Mouse (Mus musculus) cerebellum, adult 2 months (tissue): ENCODE data around the gene Tcl1b4. TPM values are rescaled to one million over a fixed set of nuclear protein-coding genes. Genes with fewer than 3 reads are reported as not detected.
"Not testable (repeated sequence)": the region's sequence is repeated elsewhere in the genome, so short reads cannot be mapped to it uniquely, and the experiment has no call there.

ENCODE experiments used
- DNase-seq, 2 experiments: peaks; one replicate each; pipeline ENCODE4 v3.0.0; 2021
- H3K27ac ChIP-seq: fragments of 200-500 bp; 2 replicates; pipeline ENCODE4 v1.5.1; 2012; ENCODE audit warnings: low read length, control low read depth, inconsistent platforms; ENCODE audit not compliant: insufficient read depth
- H3K27me3 ChIP-seq: fragments of 200-500 bp; 2 replicates; pipeline ENCODE4 v1.6.1; 2012; ENCODE audit warnings: inconsistent platforms, mild to moderate bottlenecking, low read length, moderate library complexity; ENCODE audit not compliant: control insufficient read depth, insufficient read depth
- H3K4me1 ChIP-seq: fragments of 200-500 bp; 2 replicates; pipeline ENCODE4 v1.6.1; 2011; ENCODE audit warnings: low read length; ENCODE audit not compliant: control insufficient read depth, insufficient read depth
- H3K4me3 ChIP-seq: fragments of 200-500 bp; replicated peaks from 2 replicates; pipeline ENCODE3; 2011; ENCODE audit warnings: mild to moderate bottlenecking, low read depth, low read length, control low read depth; ENCODE audit not compliant: insufficient read depth
- CTCF ChIP-seq: fragments of 200-500 bp; IDR thresholded peaks from 2 replicates; pipeline ENCODE4 v1.5.1; 2011; ENCODE audit warnings: low read depth, mild to moderate bottlenecking, control low read depth, low read length, moderate library complexity, borderline replicate concordance; ENCODE audit not compliant: insufficient read depth
- POLR2A ChIP-seq: fragments of 200-500 bp; IDR thresholded peaks from 2 replicates; pipeline ENCODE4 v1.6.1; 2011; ENCODE audit warnings: low read length, control low read depth, borderline replicate concordance; ENCODE audit not compliant: insufficient read depth
- WGBS: fragments of 180-500 bp; shearing (Covaris S2); methylation state at CpG from one replicate; pipeline ENCODE4 v1.1.7; 2018; 5-methylcytosine and 5-hydroxymethylcytosine counted together
- polyA plus RNA-seq: library from polyadenylated mRNA; depleted of rRNA; stranded (reverse); fragments of >200 nt; gene quantifications from 2 replicates; pipeline ENCODE4 v1.2.3, GENCODE M21; 2012; rRNA removed

Gene Tcl1b4
- polyA plus RNA-seq, result not detected in 2 replicates

DNA sequence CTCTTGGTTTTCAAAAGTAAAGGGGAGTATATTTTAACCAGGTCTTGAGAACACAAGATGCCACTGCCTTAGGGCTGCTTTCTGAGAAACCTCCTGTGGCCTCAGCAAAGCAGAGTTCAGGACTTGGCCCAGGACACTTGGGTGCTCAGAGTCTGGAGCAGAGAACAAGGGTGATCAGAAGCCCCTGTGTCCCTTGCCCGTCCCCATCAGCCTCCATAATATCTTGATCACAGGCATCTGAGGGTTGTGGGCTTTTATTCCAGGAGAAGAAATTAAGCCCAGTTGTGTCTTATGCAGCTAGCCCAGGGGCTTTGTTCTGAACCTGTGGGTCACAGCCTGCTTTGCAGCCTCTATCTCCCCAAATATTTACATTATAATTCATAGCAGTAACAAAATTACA, at the start of gene Tcl1b4:
TSS of gene Tcl1b4 (plus strand) at position 301 of the 400 bp plus-strand sequence.
- 90% methylated on average over 1 of the region's 1 CpGs for WGBS
- not testable (repeated sequence) for H3K4me3 ChIP-seq, H3K27me3 ChIP-seq, H3K27ac ChIP-seq, DNase-seq, H3K4me1 ChIP-seq

DNA sequence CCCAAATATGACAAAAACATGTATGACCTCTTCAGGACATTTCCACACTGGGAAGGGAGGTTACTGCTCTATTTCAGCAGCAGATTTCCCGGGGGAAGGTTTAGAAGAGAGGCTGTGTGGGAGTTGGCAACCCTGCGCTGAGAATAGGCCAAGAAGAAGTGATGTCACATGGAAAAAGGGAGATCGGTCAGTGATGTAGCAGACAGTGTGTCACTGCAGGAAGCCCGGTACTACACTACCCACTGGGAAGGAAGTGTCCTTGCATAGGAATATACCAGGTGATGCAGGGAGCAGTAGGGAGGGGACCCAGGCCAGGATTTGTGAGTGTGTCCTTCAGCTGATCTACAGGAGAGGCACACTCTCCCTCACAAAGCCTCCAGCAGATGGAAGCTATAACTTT, 46.5 kb upstream of the Tcl1b4 start:
- DNase-seq, H3K4me3 ChIP-seq: not testable (repeated sequence)
- 19% methylated on average over 4 of the region's 4 CpGs for WGBS

DNA sequence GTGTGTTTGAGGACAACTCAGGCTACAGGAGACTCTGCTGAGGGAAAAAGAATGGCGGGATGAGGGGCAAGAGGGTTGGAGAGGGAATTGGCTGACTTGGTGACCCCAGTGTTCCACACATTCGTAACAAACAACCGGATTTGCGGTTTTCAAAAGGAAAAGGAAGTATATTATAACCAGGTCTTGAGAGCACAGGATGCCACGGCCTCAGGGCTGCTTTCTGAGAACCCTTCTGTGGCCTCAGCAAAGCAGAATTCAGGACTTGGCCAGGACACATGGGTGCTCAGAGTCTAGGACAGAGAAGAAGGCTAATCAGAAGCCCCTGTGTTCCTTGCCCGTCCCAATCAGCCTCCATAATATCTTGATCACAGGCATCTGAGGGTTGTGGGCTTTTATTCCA, 42.9 kb upstream of the Tcl1b4 start:
- 91% methylated on average over 6 of the region's 6 CpGs for WGBS
- Histone ChIP-seq H3K27ac (no peak overlapping the region), H3K4me3 (no peak overlapping the region), H3K4me1 (no peaks in the 10 kb centered on the region), H3K27me3 (no peaks in the 10 kb centered on the region)
- TF ChIP-seq POLR2A, result no peak
- no peak for TF ChIP-seq CTCF
- no peak for DNase-seq

More for the DNA sequence above, 46.5 kb upstream of the Tcl1b4 start:
- not testable (repeated sequence) for H3K27me3 ChIP-seq, H3K4me1 ChIP-seq, H3K27ac ChIP-seq

DNA sequence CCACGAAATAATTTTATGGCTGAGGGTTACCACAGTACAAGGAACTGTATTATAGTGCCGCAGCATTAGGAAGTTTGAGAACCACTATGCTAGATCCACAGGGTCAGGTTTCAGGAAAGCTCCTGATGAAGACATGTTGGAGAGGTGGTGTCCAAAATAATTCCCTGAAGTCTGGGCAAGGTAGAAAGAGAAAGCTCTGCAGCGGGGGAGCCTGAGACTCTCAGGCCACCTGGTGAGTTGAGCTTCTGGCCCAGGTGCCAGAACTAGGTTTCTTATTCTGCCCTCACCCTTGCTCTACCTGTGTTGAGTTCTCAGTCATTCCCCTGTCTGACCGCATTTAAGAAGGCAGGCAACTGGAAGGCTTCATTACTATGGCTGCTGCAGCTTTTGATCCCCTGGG, 42.4 kb upstream of the Tcl1b4 start, which contains the start of gene Tcl1b1:
TSS of gene Tcl1b1 (plus strand) at position 301 of the 400 bp plus-strand sequence.
- TF ChIP-seq POLR2A (no peak), CTCF (no peak)
- Histone ChIP-seq H3K27ac (no peak within 1 kb of the TSS), H3K4me3 (no peak within 1 kb of the TSS), H3K27me3 (no peaks in the 10 kb centered on the region), H3K4me1 (no peaks in the 10 kb centered on the region)
- no peak for DNase-seq
- WGBS, result 86% methylated on average over 4 of the region's 4 CpGs

DNA sequence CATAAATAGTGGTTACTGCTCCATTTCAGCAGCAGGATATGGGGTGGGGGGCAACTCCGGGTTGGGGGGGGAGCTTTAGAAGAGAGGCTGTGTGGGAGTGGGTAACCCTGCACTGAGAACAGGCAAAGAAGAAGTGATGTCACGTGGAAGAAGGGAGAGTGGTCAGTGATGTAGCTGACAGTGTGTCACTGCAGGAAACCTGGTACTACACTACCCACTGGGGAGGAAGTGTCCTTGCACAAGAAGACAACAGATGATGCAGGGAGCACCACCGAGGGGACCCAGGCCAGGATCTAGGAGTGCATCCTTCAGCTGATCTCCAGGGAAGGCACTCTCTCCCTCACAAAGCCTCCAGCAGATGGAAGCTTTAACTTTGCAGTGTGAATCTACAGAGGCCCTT, 35.0 kb upstream of the Tcl1b4 start:
- WGBS, result 59% methylated on average over 3 of the region's 3 CpGs
- Histone ChIP-seq H3K27ac (no peak overlapping the region), H3K27me3 (no peaks in the 10 kb centered on the region), H3K4me3 (no peak overlapping the region), H3K4me1 (no peaks in the 10 kb centered on the region)
- no peak for TF ChIP-seq CTCF
- no peak for TF ChIP-seq POLR2A
- DNase-seq, result no peak

DNA sequence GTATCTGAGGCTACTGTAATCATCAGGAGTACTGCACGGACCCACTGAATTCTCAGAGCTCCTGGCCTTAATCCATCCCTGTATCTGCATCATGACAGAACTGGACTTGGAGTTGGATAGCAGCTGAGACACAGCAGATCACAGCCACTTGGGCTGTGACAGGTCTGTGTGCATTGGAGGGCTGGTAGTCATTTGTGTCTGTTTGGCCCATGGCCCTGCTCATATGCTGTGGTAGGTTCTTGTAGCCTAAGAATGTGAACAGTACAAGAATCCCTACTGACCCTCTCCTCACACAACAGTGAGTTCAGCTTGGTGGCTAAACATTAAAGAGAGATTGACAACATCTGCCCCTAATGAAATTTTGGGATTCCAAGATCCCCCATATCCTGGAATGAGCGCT, 28.4 kb upstream of the Tcl1b4 start:
- H3K27ac ChIP-seq, result no peak overlapping the region
- DNase-seq, result no peak
- TF ChIP-seq POLR2A (no peak), CTCF (no peak)
- H3K4me1 ChIP-seq, result no peaks in the 10 kb centered on the region
- H3K27me3 ChIP-seq, result no peaks in the 10 kb centered on the region
- no peak overlapping the region for H3K4me3 ChIP-seq
- 87% methylated on average over 2 of the region's 2 CpGs for WGBS

DNA sequence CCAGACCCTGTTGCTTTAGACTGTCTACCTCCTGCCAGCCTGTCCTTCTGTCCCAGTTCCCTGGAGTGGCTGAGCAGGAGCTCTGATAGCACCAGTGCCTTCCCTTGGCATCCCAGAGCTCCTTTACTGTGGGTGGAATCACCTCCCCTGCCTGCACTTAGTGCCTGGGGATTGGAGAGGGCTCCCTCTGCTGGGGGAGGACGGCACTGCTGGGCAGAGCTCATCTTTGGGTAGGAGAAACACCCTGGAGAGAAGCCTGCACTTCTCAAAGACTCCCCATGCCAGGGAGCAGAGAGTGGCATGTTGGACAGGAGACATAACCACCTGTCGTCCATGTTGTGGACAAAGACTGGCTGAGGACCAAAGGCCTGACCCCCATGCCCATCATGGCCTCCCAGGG, 27.4 kb upstream of the Tcl1b4 start:
- H3K27ac ChIP-seq, H3K27me3 ChIP-seq, H3K4me3 ChIP-seq, H3K4me1 ChIP-seq: not testable (repeated sequence)
- WGBS, result 19% methylated on average over 2 of the region's 2 CpGs
- DNase-seq, result peak; percentile 8 to 27

DNA sequence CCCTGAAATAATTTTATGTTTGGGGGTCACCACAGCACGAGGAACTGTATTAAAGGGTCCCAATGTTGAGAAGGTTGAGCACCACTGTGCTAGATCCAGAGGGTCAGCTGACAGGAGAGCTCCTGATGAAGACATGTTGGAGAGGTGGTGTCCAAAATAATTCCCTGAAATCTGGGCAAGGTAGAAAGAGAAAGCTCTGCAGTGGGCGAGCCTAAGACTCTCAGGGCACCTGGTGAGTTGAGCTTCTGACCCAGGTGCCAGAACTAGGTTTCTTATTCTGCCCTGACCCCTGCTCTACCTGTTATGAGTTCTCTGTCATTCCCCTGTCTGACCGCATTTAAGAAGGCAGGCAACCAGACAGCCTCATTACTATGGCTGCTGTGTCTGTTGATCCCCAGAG, 25.7 kb upstream of the Tcl1b4 start, which contains the start of gene Tcl1b5:
TSS of gene Tcl1b5 (plus strand) at position 301 of the 400 bp plus-strand sequence.
- H3K4me3 ChIP-seq, H3K27me3 ChIP-seq, DNase-seq, H3K4me1 ChIP-seq, H3K27ac ChIP-seq: not testable (repeated sequence)
- WGBS, result 67% methylated on average over 3 of the region's 3 CpGs

DNA sequence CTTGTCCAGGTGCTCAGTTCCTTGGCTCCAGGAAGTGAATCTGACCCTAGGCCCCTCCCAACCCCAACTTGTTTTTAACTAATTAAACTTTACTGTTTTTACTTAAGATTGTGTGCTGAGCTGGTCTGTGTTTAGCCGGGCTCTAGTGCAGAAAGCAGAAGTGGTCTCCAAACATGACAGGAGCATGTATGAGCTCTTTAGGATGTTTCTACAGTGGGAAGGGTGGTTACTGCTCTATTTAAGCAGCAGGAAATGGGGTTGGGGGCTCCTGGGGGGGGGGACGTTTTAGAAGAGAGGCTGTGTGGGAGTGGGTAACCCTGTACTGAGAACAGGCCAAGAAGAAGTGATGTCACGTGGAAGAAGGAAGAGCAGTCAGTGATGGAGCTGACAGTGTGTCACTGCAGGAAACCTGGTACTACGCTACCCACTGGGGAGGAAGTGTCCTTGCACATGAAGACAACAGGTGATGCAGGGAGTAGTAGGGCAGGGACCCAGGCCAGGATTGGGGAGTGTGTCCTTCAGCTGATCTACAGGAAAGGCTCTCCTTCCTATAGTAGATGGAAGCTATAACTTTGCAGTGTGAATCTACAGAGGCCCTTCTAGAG, 20.6 kb upstream of the Tcl1b4 start:
- not testable (repeated sequence) for H3K27ac ChIP-seq, H3K4me3 ChIP-seq, H3K4me1 ChIP-seq, DNase-seq, H3K27me3 ChIP-seq
- WGBS, result 70% methylated on average over 4 of the region's 4 CpGs
